Mouse (Mus musculus): ENCODE results near the gene Eif2b3. TPM values are rescaled to one million over a fixed set of nuclear protein-coding genes. Genes with fewer than 3 reads are reported as not detected.
A peak's percentile ranks its signal among the peaks of the same experiment; 100 is the strongest.

Eif2b3 gene
- polyA plus RNA-seq, 1 experiment: 6.1 TPM

DNA sequence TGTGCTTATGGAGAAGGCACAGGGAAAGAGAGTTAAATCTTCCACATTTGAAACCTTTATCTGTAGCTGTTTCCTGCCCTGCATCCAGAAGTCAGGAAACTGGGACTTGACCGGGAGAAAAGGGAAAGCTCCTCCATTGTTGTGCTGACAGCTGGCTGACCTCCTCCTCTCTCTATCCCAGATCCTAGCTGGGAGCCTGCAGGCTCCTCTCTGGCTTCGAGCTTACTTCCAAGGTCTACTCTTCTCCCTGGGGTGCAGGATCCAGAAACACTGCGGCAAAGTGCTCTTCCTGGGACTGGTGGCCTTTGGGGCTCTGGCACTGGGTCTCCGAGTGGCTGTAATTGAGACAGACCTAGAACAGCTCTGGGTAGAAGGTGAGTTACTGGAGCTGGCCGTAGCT lies 77.5 kb downstream of the Eif2b3 start:
- DNase-seq: no peak
- Histone ChIP-seq H3K27me3 (ENCODE audit: control insufficient read depth, insufficient read depth, low read length) (no peaks in the 10 kb centered on the region; the same call in 1 of the 2 replicates), H3K4me3 (ENCODE audit: control insufficient read depth, insufficient read depth, low read length) (no peak overlapping the region), H3K27ac (ENCODE audit: control insufficient read depth, insufficient read depth, low read length) (no peak overlapping the region), H3K4me1 (replicated peaks; ENCODE audit: control insufficient read depth, insufficient read depth, low read length) (peaks cover 19% of the 10 kb centered on the region), H3K36me3 (ENCODE audit: control insufficient read depth, insufficient read depth, low read length) (no peaks in the 10 kb centered on the region)
- TF ChIP-seq CTCF (IDR thresholded peaks at IDR 0.05; ENCODE audit: borderline replicate concordance, control insufficient read depth, extremely low read depth, insufficient read depth, low read length, poor library complexity) (no peak), POLR2A (IDR thresholded peaks at IDR 0.05; ENCODE audit: control insufficient read depth, extremely low read depth, insufficient read depth, low read length, poor library complexity) (no peak)
- WGBS: 37% methylated on average over 5 of the region's 5 CpGs

DNA sequence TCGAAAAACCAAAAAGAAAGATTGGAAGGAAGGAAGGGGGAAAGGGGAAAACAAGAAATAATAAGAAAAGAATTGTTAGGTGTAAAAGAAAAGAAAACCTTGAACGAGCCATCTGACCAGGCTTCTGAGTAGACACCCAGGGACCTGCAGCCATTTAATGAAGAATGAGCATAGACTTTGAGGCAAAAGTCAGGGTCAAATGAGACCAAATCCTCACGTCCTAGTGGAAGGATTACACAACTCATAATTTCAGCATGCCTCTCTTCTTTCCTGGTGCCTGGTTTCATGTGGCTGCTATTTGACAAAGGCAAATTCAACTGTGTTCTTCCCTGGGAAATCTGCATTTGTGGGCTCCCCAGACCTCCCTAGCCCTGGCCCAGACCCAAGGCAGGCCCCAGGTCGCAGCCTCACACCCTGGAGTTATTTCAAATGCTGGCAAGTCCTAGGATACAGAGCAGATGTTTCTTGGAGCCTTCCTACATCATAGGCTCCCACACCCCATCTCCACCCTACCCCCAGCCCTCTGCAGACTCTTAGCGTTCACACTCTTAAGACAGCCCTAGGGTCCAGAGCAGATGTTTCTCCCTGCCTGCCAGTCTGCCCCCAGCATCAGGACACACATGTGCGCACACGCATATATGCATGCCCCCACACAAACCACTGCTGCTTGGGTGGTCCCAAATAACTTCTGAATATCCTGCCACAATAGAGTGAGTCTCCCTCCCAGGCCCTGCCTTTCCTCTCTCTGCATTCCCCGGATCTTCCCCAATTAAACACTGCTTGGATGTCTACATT lies 79.0 kb downstream of the Eif2b3 start:
- no peak overlapping the region for H3K27ac ChIP-seq (ENCODE audit: control insufficient read depth, insufficient read depth, low read length)
- WGBS: 93% methylated on average over 8 of the region's 8 CpGs

DNA sequence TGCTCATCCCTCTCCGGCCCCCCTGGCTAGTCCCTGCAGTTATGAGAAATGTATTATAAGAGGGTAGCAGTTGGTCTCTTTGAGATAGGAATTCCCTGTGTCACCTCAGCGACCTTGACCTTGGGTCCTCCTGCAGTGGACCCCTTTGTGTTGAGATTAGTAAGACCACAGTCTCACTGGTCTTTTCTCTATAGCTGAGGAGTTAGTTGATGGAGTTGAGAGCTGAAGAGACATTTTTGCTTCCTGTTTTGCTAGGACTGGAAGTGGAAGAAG lies 79.5 kb downstream of the Eif2b3 start:
- TF ChIP-seq POLR2A (IDR thresholded peaks at IDR 0.05; ENCODE audit: control insufficient read depth, extremely low read depth, insufficient read depth, low read length, poor library complexity) (no peak), CTCF (IDR thresholded peaks at IDR 0.05; ENCODE audit: borderline replicate concordance, control insufficient read depth, extremely low read depth, insufficient read depth, low read length, poor library complexity) (no peak)
- no peak overlapping the region for H3K27ac ChIP-seq (ENCODE audit: control insufficient read depth, insufficient read depth, low read length)
- H3K27me3 ChIP-seq (ENCODE audit: control insufficient read depth, insufficient read depth, low read length): no peaks in the 10 kb centered on the region; the same call in 1 of the 2 replicates
- no peak for DNase-seq
- WGBS: 90% methylated on average over 2 of the region's 2 CpGs
- H3K4me1 ChIP-seq (replicated peaks; ENCODE audit: control insufficient read depth, insufficient read depth, low read length): peaks cover 19% of the 10 kb centered on the region
- H3K36me3 ChIP-seq (ENCODE audit: control insufficient read depth, insufficient read depth, low read length): no peaks in the 10 kb centered on the region
- no peak overlapping the region for H3K4me3 ChIP-seq (ENCODE audit: control insufficient read depth, insufficient read depth, low read length)

More for the DNA sequence above, 79.0 kb downstream of the Eif2b3 start:
- no peaks in the 10 kb centered on the region for H3K36me3 ChIP-seq (ENCODE audit: control insufficient read depth, insufficient read depth, low read length)
- peaks cover 19% of the 10 kb centered on the region for H3K4me1 ChIP-seq (replicated peaks; ENCODE audit: control insufficient read depth, insufficient read depth, low read length)
- no peaks in the 10 kb centered on the region; the same call in 1 of the 2 replicates for H3K27me3 ChIP-seq (ENCODE audit: control insufficient read depth, insufficient read depth, low read length)
- H3K4me3 ChIP-seq (ENCODE audit: control insufficient read depth, insufficient read depth, low read length): no peak overlapping the region
- TF ChIP-seq CTCF (IDR thresholded peaks at IDR 0.05; ENCODE audit: borderline replicate concordance, control insufficient read depth, extremely low read depth, insufficient read depth, low read length, poor library complexity): no peak
- TF ChIP-seq POLR2A (IDR thresholded peaks at IDR 0.05; ENCODE audit: control insufficient read depth, extremely low read depth, insufficient read depth, low read length, poor library complexity): no peak
- no peak for DNase-seq

DNA sequence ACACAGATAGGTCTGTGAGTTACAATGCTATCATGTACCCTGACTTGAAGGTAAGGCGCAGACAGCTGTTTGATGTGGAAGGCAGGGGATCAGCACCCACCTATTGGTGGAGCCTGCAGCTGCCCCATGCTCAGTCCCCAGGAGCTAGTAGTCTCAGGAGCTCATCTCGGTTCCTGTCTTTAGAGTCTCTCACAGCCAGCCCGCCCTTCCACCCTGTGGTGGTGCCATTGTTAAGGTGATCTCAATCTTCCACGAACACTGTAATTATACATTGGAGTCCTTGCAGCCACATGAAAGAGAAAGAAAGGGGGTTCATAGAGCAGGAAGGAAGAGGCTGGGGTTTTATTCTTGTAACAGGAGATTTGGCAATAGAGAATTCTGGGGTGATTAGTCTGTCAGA lies 80.8 kb downstream of the Eif2b3 start:
- DNase-seq: no peak
- peaks cover 19% of the 10 kb centered on the region for H3K4me1 ChIP-seq (replicated peaks; ENCODE audit: control insufficient read depth, insufficient read depth, low read length)
- no peak overlapping the region for H3K27ac ChIP-seq (ENCODE audit: control insufficient read depth, insufficient read depth, low read length)
- TF ChIP-seq CTCF (IDR thresholded peaks at IDR 0.05; ENCODE audit: borderline replicate concordance, control insufficient read depth, extremely low read depth, insufficient read depth, low read length, poor library complexity) (no peak), POLR2A (IDR thresholded peaks at IDR 0.05; ENCODE audit: control insufficient read depth, extremely low read depth, insufficient read depth, low read length, poor library complexity) (no peak)
- WGBS: 11% methylated on average over 4 of the region's 4 CpGs
- no peak overlapping the region for H3K4me3 ChIP-seq (ENCODE audit: control insufficient read depth, insufficient read depth, low read length)
- no peaks in the 10 kb centered on the region for H3K36me3 ChIP-seq (ENCODE audit: control insufficient read depth, insufficient read depth, low read length)
- H3K27me3 ChIP-seq (ENCODE audit: control insufficient read depth, insufficient read depth, low read length): no peaks in the 10 kb centered on the region; the same call in 1 of the 2 replicates

DNA sequence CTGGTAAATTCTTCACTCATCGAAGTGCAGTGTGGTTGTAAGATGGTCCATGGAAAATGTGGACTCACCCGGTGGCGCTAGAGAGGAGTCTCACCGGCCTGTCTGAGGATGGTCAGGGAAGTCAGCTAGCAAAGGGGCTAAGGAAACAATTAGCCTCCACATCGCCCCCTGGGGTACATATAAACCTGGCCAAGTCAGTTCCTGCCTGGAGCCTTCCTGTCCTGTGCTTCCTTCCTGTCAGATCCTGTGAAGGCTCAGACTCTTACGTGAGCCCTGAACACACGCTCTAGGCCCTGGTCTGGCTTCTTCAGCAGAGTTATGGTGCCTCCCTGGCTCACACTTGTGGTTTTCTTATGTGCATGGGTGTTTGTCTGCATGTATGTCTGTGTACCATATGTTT lies 82.0 kb downstream of the Eif2b3 start:
- no peaks in the 10 kb centered on the region for H3K36me3 ChIP-seq (ENCODE audit: control insufficient read depth, insufficient read depth, low read length)
- TF ChIP-seq POLR2A (IDR thresholded peaks at IDR 0.05; ENCODE audit: control insufficient read depth, extremely low read depth, insufficient read depth, low read length, poor library complexity): no peak
- no peak for TF ChIP-seq CTCF (IDR thresholded peaks at IDR 0.05; ENCODE audit: borderline replicate concordance, control insufficient read depth, extremely low read depth, insufficient read depth, low read length, poor library complexity)
- 69% methylated on average over 7 of the region's 7 CpGs for WGBS
- no peak overlapping the region for H3K27ac ChIP-seq (ENCODE audit: control insufficient read depth, insufficient read depth, low read length)
- no peaks in the 10 kb centered on the region; the same call in 1 of the 2 replicates for H3K27me3 ChIP-seq (ENCODE audit: control insufficient read depth, insufficient read depth, low read length)
- peak; percentile 22 for DNase-seq
- H3K4me3 ChIP-seq (ENCODE audit: control insufficient read depth, insufficient read depth, low read length): no peak overlapping the region
- H3K4me1 ChIP-seq (replicated peaks; ENCODE audit: control insufficient read depth, insufficient read depth, low read length): peaks cover 11% of the 10 kb centered on the region

DNA sequence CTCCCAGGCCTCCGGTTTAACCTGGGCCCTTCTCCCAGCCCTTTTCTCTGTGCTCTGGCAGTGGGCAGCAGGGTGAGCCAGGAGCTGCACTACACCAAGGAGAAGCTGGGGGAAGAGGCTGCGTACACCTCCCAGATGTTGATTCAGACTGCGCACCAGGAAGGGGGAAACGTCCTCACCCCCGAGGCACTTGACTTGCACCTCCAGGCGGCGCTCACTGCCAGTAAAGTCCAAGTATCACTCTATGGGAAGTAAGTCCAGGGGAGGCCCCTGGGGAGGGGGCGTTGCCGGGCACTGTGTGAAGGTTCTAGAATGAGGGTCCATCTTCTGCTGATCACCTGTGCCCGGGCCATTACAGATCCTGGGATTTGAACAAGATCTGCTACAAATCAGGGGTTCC lies 85.5 kb downstream of the Eif2b3 start:
- Histone ChIP-seq H3K4me1 (replicated peaks; ENCODE audit: control insufficient read depth, insufficient read depth, low read length) (peaks cover 7% of the 10 kb centered on the region), H3K36me3 (ENCODE audit: control insufficient read depth, insufficient read depth, low read length) (no peaks in the 10 kb centered on the region), H3K4me3 (ENCODE audit: control insufficient read depth, insufficient read depth, low read length) (no peak overlapping the region), H3K27ac (ENCODE audit: control insufficient read depth, insufficient read depth, low read length) (no peak overlapping the region), H3K27me3 (ENCODE audit: control insufficient read depth, insufficient read depth, low read length) (no peaks in the 10 kb centered on the region)
- 66% methylated on average over 10 of the region's 10 CpGs for WGBS
- TF ChIP-seq CTCF (IDR thresholded peaks at IDR 0.05; ENCODE audit: borderline replicate concordance, control insufficient read depth, extremely low read depth, insufficient read depth, low read length, poor library complexity) (no peak), POLR2A (IDR thresholded peaks at IDR 0.05; ENCODE audit: control insufficient read depth, extremely low read depth, insufficient read depth, low read length, poor library complexity) (no peak)
- no peak for DNase-seq
